Mouse (Mus musculus) forebrain, embryonic 11.5 days (tissue): ENCODE data around the gene Slc22a18. TPM values are rescaled to one million over a fixed set of nuclear protein-coding genes. Genes with fewer than 3 reads are reported as not detected.
A peak's percentile ranks its signal among the peaks of the same experiment; 100 is the strongest.

Experiments
- ATAC-seq: fragments of 200-750 bp; cut with Nextera tagmentation; replicated peaks from 2 replicates; pipeline ENCODE4 v1.8.0; 2017; ENCODE audit warnings: moderate TSS enrichment; ENCODE audit not compliant: low FRiP score
- DNase-seq: peaks from one replicate; pipeline ENCODE4 v3.0.0-alpha.2; 2017; ENCODE audit warnings: low spot score
- H3K27ac ChIP-seq: fragments of 300-500 bp; sonication (generic); 2 replicates; pipeline ENCODE4 v1.5.1; 2014; ENCODE audit warnings: low read depth, low read length
- H3K27me3 ChIP-seq: fragments of 300-500 bp; sonication (generic); 2 replicates; pipeline ENCODE4 v1.6.1; 2014; ENCODE audit warnings: mild to moderate bottlenecking, low read length, mixed read lengths; ENCODE audit not compliant: control insufficient read depth, insufficient read depth
- H3K36me3 ChIP-seq: fragments of 300-500 bp; sonication (generic); 2 replicates; pipeline ENCODE4 v1.6.1; 2014; ENCODE audit warnings: mild to moderate bottlenecking, low read length, moderate library complexity, mixed read lengths; ENCODE audit not compliant: control insufficient read depth, insufficient read depth
- H3K4me1 ChIP-seq: fragments of 300-500 bp; sonication (generic); replicated peaks from 2 replicates; pipeline ENCODE4 v1.6.1; 2014; ENCODE audit warnings: low read length, mixed read lengths; ENCODE audit not compliant: control insufficient read depth, insufficient read depth
- H3K4me2 ChIP-seq: fragments of 300-500 bp; sonication (generic); 2 replicates; pipeline ENCODE4 v1.6.1; 2014; ENCODE audit warnings: low read depth, mild to moderate bottlenecking, low read length, moderate library complexity, mixed read lengths; ENCODE audit not compliant: severe bottlenecking
- H3K4me3 ChIP-seq: fragments of 300-500 bp; sonication (generic); 2 replicates; pipeline ENCODE4 v1.5.1; 2014; ENCODE audit warnings: low read depth, low read length
- H3K9ac ChIP-seq: fragments of 300-500 bp; sonication (generic); 2 replicates; pipeline ENCODE4 v1.6.1; 2014; ENCODE audit warnings: low read length
- H3K9me3 ChIP-seq: fragments of 300-500 bp; sonication (generic); 2 replicates; pipeline ENCODE4 v1.6.1; 2016; ENCODE audit warnings: low read length, mixed read lengths; ENCODE audit not compliant: control insufficient read depth
- WGBS: fragments of 180-500 bp; shearing (Covaris S2); extraction: QIAGEN DNeasy Blood & Tissue Kit; methylation state at CpG from one replicate; pipeline ENCODE4 v1.1.7; 2014; 5-methylcytosine and 5-hydroxymethylcytosine counted together
- polyA plus RNA-seq: library from polyadenylated mRNA; unstranded; fragments of >200 nt; fragmentation: Nextera tagmentation; extraction: Ambion mirVana; gene quantifications from 2 replicates; pipeline ENCODE4 v1.2.1, GENCODE M21; 2014

The Slc22a18 gene
- polyA plus RNA-seq, 1 experiment from 2014 or later, result 0.20 TPM

DNA sequence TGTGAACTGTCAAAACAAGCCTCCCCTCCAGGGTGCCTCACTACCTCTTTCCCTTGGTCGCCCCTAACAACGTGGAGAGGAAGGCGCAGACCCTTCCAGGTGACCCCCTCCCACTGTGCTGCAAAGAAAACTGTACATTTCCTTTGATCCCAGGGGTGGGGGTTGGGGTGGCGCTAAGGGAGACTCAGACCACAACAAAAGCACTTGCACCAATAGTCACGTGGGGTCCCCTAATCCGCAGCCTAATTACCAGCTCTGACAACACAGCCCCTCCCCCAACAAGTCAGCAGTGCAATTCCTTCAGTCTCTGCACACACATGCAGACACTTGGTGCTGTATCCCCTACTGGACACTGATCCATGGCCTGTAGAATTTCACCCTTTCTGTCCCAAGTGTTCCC is 5.8 kb upstream of the Slc22a18 start:
- Histone ChIP-seq H3K36me3 (no peaks in the 10 kb centered on the region), H3K9me3 (no peaks in the 10 kb centered on the region), H3K27ac (no peak overlapping the region), H3K27me3 (peaks cover 22% of the 10 kb centered on the region), H3K4me1 (peaks cover 19% of the 10 kb centered on the region), H3K9ac (no peak overlapping the region), H3K4me2 (no peak overlapping the region), H3K4me3 (no peak overlapping the region)
- WGBS, result 6% methylated on average over 6 of the region's 6 CpGs
- DNase-seq (peak; percentile 83), ATAC-seq (peak; percentile 64)

DNA sequence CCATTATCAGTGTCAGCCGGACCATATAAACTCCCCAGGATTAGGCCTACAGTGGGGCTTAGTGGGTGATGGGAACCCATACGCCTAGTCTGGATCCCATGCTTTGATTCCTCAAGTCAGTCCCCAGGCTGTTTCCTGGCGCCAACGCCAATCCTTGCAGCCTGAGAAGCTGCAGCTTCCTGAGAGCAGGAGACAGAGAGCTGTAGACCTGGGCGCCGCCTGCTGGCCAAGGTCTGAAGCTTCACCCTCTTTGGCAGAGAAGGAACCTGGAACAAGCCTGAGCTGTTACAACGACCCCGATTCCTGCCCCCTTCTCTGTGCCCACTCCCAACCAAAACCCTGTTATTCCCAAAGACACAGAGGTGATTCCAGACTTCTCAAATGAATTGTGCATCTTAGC is 3.6 kb upstream of the Slc22a18 start:
- H3K9ac ChIP-seq, result no peak overlapping the region
- H3K4me2 ChIP-seq, result no peak overlapping the region
- ATAC-seq (no peak), DNase-seq (peak; percentile 90)
- H3K9me3 ChIP-seq, result no peaks in the 10 kb centered on the region
- 23% methylated on average over 8 of the region's 8 CpGs for WGBS
- no peak overlapping the region for H3K27ac ChIP-seq
- H3K27me3 ChIP-seq, result peaks cover 14% of the 10 kb centered on the region
- H3K36me3 ChIP-seq, result no peaks in the 10 kb centered on the region
- H3K4me3 ChIP-seq, result no peak overlapping the region
- H3K4me1 ChIP-seq, result peaks cover 11% of the 10 kb centered on the region

DNA sequence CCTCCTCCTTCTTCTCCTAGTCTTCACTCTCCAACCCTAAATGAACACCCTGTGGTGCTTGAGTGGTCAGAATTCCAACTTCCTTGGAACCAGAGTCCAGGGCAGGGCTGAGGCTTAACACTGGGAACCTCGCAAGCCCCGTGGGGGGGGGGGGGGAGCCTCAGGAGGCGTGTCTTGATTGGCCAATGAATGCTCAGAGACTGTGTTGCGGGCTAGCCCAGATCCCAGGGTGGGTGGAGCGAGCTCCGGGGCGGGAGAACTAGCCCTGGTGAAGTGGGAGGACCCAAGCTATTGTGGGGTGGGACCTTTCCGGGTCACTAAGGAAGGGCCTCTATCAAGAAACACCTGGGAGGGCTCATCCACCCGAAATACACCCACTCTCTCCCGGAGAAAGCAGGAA is 1.3 kb downstream of the Slc22a18 start:
- 43% methylated on average over 10 of the region's 10 CpGs for WGBS
- Histone ChIP-seq H3K36me3 (no peaks in the 10 kb centered on the region), H3K27ac (no peak overlapping the region), H3K4me2 (no peak overlapping the region), H3K9ac (no peak overlapping the region), H3K4me1 (no peaks in the 10 kb centered on the region), H3K27me3 (no peaks in the 10 kb centered on the region), H3K4me3 (no peak overlapping the region), H3K9me3 (no peaks in the 10 kb centered on the region)
- DNase-seq (no peak), ATAC-seq (no peak)

DNA sequence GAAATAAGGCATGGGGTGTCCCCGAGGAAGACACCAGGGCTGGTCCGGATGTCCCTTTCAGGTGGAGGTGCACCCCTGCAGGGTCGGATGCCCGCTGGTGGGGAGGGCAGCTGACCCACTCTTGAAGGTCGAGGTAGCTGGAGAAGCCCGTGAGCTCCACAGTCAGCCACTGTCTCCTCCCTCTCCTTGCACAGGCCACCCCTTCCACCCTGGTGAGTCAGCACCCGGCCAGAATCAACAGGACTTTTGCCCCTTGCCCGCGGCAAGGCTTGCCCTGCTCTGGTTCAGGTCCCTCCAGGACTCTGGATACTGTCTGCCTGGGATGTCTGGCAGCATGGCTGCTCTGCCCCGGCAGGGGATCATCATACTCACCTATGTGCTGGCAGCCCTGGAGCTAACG is 2.3 kb downstream of the Slc22a18 start:
- H3K27me3 ChIP-seq, result no peaks in the 10 kb centered on the region
- DNase-seq (no peak), ATAC-seq (no peak)
- no peak overlapping the region for H3K4me3 ChIP-seq
- H3K4me1 ChIP-seq, result no peaks in the 10 kb centered on the region
- no peak overlapping the region for H3K27ac ChIP-seq
- no peak overlapping the region for H3K4me2 ChIP-seq
- H3K36me3 ChIP-seq, result no peaks in the 10 kb centered on the region
- no peak overlapping the region for H3K9ac ChIP-seq
- no peaks in the 10 kb centered on the region for H3K9me3 ChIP-seq
- 77% methylated on average over 11 of the region's 11 CpGs for WGBS

DNA sequence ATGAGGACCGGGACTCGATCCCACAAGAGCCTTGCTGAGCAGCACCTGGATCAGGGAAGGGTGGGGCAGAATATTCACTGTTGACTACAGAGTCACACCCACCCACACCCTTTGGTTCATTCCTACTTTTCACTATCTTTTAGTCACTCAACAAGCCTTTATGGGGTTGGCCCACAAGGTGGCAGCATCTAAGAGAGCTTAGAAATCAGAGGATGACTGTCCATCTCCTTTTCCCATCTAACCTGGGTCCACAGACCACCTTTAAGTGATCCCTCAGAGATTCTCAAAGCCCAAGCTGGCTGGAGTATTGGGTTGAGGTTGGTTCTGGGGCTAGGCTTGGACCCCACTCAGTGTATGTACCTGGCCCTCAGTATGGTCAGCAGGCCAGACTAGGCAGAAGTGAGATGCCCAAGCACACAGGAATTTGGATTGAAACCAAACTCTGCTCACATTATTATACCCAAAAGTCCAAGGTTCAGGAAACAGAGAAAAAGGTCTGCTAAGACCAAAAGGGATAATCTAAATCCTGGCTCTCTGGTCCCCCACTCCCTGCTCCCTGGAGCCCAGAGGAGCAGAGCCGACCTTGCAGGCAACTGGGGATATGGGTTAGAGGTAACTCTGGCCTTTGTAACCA is 3.3 kb downstream of the Slc22a18 start:
- H3K27me3 ChIP-seq, result peaks cover 3% of the 10 kb centered on the region; the same call in 1 of the 2 replicates
- H3K4me1 ChIP-seq, result no peaks in the 10 kb centered on the region
- H3K27ac ChIP-seq, result no peak overlapping the region
- no peak overlapping the region for H3K4me3 ChIP-seq
- H3K9me3 ChIP-seq, result no peaks in the 10 kb centered on the region
- WGBS, result 85% methylated on average over 3 of the region's 3 CpGs
- no peak overlapping the region for H3K4me2 ChIP-seq
- ATAC-seq (no peak), DNase-seq (no peak)
- H3K9ac ChIP-seq, result no peak overlapping the region
- H3K36me3 ChIP-seq, result no peaks in the 10 kb centered on the region

DNA sequence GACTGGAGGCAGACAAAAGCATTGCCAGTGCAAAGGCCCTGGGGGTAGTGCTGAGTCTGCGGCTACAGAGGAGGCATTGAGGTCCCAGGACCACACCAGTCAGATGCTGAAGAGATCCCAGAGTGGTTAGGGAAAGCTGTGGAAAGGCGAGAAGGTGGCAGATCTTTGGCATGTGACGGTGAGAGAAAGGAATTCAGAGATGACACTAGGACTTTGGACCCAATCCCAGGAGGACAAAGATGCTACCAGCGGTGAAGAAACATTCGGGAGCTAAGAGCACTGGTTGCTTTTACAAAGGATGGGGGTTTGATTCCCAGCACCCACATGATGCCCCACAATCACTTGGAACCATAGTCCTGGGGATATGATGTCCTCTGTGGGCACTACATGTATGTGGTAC is 4.3 kb downstream of the Slc22a18 start:
- no peaks in the 10 kb centered on the region for H3K9me3 ChIP-seq
- ATAC-seq (no peak), DNase-seq (no peak)
- no peak overlapping the region for H3K9ac ChIP-seq
- H3K27me3 ChIP-seq, result peaks cover 3% of the 10 kb centered on the region; the same call in 1 of the 2 replicates
- 87% methylated on average over 5 of the region's 5 CpGs for WGBS
- no peak overlapping the region for H3K4me3 ChIP-seq
- no peaks in the 10 kb centered on the region; the same call in 1 of the 2 replicates for H3K4me1 ChIP-seq
- H3K36me3 ChIP-seq, result no peaks in the 10 kb centered on the region
- H3K27ac ChIP-seq, result no peak overlapping the region
- H3K4me2 ChIP-seq, result no peak overlapping the region

DNA sequence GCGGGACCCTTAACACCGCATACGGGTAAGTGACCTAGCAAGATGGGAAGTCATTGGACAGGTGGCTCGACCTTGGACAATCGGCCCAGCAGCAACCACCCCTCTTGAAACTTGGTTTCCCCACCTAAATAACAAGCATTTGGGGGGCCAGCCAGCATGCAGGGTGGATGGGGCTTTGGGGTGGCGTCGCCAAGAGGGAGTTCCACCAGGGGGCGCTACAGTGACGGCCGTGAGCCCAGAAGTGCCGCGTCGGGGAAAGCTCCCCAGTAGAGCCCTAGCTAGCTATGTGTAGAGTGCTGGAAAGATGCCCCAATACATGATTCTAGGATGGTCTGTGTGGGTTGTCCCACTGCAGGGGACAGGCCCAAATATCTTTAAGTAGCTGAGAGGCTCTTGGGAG is 7.0 kb downstream of the Slc22a18 start:
- H3K4me1 ChIP-seq, result no peaks in the 10 kb centered on the region; the same call in 1 of the 2 replicates
- 35% methylated on average over 13 of the region's 13 CpGs for WGBS
- H3K36me3 ChIP-seq, result no peaks in the 10 kb centered on the region
- no peak overlapping the region for H3K4me3 ChIP-seq
- H3K9ac ChIP-seq, result no peak overlapping the region
- no peak overlapping the region for H3K4me2 ChIP-seq
- H3K27me3 ChIP-seq, result peaks cover 3% of the 10 kb centered on the region; the same call in 1 of the 2 replicates
- H3K9me3 ChIP-seq, result no peaks in the 10 kb centered on the region
- DNase-seq, result peak; percentile 78
- H3K27ac ChIP-seq, result no peak overlapping the region
- ATAC-seq, result no peak

DNA sequence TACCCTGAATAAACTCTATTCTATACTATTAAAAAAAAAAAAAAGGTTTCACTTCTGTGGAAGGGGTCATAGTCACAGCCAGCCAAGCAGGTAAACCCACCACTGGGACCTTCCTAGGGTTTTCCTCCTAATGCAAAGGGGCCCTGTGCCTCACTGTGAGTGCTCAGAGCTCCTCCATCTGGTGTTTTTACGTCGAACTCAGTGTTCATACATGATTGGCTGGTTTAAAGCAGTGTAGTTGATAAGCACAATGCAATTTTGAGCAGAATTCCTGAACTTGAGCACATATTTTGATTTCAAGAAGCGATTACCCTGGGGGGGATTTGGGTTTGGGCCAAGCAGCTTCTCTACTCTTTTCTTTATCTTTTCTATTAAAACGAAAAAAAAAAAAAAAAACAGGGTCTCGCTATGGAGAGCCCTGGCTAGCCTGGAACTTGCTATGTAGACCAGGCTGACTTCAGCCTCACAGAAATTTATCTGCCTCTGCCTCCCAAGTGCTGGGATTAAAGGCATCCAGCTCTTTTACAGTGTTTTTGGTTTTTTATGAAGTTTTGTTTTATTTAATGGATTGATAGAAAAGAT is 8.4 kb downstream of the Slc22a18 start:
- Histone ChIP-seq H3K4me1 (no peaks in the 10 kb centered on the region; the same call in 1 of the 2 replicates), H3K27ac (no peak overlapping the region), H3K36me3 (no peaks in the 10 kb centered on the region), H3K4me3 (no peak overlapping the region), H3K9me3 (no peaks in the 10 kb centered on the region), H3K27me3 (peaks cover 3% of the 10 kb centered on the region; the same call in 1 of the 2 replicates), H3K9ac (no peak overlapping the region), H3K4me2 (no peak overlapping the region)
- WGBS, result 64% methylated on average over 5 of the region's 5 CpGs
- ATAC-seq (no peak), DNase-seq (no peak)

DNA sequence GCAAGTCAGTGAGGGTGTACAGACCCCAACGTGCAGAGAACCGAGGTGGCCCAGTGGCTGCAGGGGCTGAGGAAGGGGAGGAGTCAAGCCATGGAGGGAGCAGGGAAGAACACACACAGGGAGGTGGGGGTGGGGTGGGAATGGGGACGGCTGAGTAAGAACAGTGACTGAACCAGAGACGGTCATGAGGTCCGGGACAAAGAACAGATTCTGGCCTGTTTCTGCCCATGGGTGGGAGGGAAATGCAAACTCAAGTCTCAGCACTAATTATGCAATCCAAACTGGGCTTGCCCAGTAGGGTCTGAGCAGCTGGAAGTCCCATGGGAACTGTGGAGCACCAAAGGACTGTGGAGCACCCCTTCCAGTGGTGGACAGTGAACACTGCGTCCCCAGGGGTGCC is 9.0 kb downstream of the Slc22a18 start:
- Histone ChIP-seq H3K4me2 (no peak overlapping the region), H3K27ac (no peak overlapping the region), H3K4me1 (no peaks in the 10 kb centered on the region; the same call in 1 of the 2 replicates), H3K36me3 (no peaks in the 10 kb centered on the region), H3K27me3 (peaks cover 3% of the 10 kb centered on the region; the same call in 1 of the 2 replicates), H3K9me3 (no peaks in the 10 kb centered on the region), H3K4me3 (no peak overlapping the region), H3K9ac (no peak overlapping the region)
- ATAC-seq (no peak), DNase-seq (no peak)
- 14% methylated on average over 6 of the region's 6 CpGs for WGBS
